Mouse (Mus musculus) cortical plate, adult 2 months (tissue): ENCODE measurements around the gene Ak5.

ENCODE experiments used
- CTCF ChIP-seq: fragments of 200-500 bp; IDR thresholded peaks from 2 replicates; pipeline ENCODE4 v1.5.1; 2011; ENCODE audit warnings: mild to moderate bottlenecking, control low read depth, low read length; ENCODE audit not compliant: insufficient read depth; ENCODE audit errors: extremely low read depth
- POLR2A ChIP-seq: fragments of 200-500 bp; IDR thresholded peaks from 2 replicates; pipeline ENCODE4 v1.6.1; 2011; ENCODE audit warnings: mild to moderate bottlenecking, low read length, control low read depth; ENCODE audit not compliant: insufficient read depth; ENCODE audit errors: extremely low read depth

DNA sequence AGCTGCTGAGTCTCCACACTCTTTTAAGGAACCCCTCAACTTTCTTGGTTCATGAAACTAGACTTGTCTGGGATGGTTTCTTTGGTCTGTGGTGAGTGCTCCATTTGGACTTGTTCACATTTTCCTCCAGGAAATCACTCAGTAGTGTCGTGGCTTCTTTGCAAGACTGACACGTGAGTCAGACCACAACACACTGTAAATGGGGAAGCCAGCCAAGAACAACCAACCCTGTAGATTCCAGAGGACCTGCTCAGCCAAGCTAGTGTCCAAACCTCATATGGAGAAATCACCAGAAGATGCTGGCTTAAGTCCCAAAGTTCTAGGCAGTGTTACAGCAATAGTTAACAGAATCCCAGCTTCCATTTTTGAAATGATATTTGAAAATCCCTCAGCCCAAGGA lies 155.6 kb downstream of the Ak5 start:
- TF ChIP-seq CTCF (no peak), POLR2A (no peak)
